In the genomic region with DNA sequence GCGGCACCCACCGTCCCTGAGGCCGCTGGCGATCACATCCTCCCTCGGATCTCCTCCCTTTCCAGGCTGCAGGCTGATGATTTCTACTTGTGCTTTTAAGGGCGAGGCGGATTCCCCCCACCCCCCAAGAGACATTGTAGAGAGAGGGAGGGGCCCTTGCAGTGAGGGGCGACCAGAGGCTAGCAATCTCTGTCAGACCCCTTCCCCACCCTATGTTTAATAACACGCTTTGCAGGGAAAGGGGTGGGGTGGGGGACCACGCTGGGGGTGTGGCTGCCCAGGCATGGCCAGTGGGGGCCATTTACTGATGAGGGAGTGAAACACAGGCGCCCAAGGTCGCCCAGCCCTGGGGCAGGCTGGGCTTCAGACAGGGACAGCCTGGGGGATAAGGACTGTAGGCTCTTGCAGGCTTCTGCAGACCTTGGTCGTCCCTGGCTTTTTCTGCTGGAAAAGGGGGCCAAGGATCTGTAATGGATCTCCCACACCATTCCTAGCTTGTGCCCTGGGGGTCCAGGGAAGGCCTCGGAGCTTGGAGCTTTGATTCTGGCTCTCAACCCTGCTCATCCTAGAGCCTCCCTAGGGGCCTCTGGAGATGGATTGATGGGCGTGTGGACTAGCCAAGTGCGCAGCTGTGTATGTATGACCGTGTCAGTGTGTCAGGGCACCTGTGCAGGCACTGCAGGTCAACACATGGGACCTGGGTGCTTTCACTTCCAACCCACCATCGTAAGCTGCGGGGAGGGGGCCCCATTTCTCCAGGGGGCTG, we compare ENCODE assay signal across 8 mouse cellular contexts. TPM values are rescaled to one million over a fixed set of nuclear protein-coding genes. Genes with fewer than 3 reads are reported as not detected.
DNase-seq lines count a peak whose midpoint lies in the region; ATAC-seq and TF ChIP-seq lines count a peak whose summit lies in the region.

No protein-coding gene starts in this region.

- no peak for TF ChIP-seq POLR2A in small intestine, adult 2 months (IDR thresholded peaks at IDR 0.05; ENCODE audit: low read depth, low read length)

- WGBS in limb, embryonic 11.5 days = 20% methylated on average over 19 of the region's 19 CpGs
- 36% methylated on average over 19 of the region's 19 CpGs for WGBS in small intestine, adult 2 months

- H3K4me2 ChIP-seq in limb, embryonic 11.5 days (ENCODE audit: low read depth, severe bottlenecking) = peak overlapping the region; percentile 80

- ATAC-seq in limb, embryonic 11.5 days (ENCODE audit: insufficient number of reproducible peaks, low FRiP score, low TSS enrichment, low read depth) = peak; percentile 3; the same call in 1 of the 2 replicates

- no peak overlapping the region for H3K27ac ChIP-seq in limb, embryonic 11.5 days (replicated peaks; ENCODE audit: low read depth, low read length)
- no peak overlapping the region for H3K27ac ChIP-seq in small intestine, adult 2 months (ENCODE audit: insufficient read depth, low read depth, low read length)

- DNase-seq in embryo, embryonic 10.5 days (ENCODE audit: low spot score) = peak; percentile 38
- DNase-seq in embryo, embryonic 10 days (ENCODE audit: low spot score) = no peak
- DNase-seq in ovary, adult 18-20 months (ENCODE audit: low spot score) = peak; percentile 62
- no peak for DNase-seq in ovary, postnatal 10 days (ENCODE audit: low spot score)
- DNase-seq in limb, embryonic 11.5 days (ENCODE audit: low spot score) = no peak
- DNase-seq in left cerebral cortex, adult 8-10 months (ENCODE audit: low spot score in 2 of 2) = no peak
- DNase-seq in layer of hippocampus, adult 9-10 months (ENCODE audit: low spot score) = no peak

- H3K27me3 ChIP-seq in limb, embryonic 11.5 days (ENCODE audit: control insufficient read depth, insufficient read depth, low read length) = peaks cover 9% of the 10 kb centered on the region
- peaks cover 23% of the 10 kb centered on the region for H3K27me3 ChIP-seq in small intestine, adult 2 months (ENCODE audit: control insufficient read depth, insufficient read depth, low read length)

- peak overlapping the region; percentile 78 for H3K9ac ChIP-seq in limb, embryonic 11.5 days (ENCODE audit: low read length)

- TF ChIP-seq CTCF in small intestine, adult 2 months (IDR thresholded peaks at IDR 0.05; ENCODE audit: extremely low read depth, insufficient read length, insufficient replicate concordance, low read depth, low read length) = no peak

- peaks cover 12% of the 10 kb centered on the region for H3K4me1 ChIP-seq in limb, embryonic 11.5 days (ENCODE audit: control insufficient read depth, insufficient read depth, low read length)
- H3K4me1 ChIP-seq in small intestine, adult 2 months (ENCODE audit: control insufficient read depth, insufficient read depth, insufficient read length, low read length) = peaks cover 6% of the 10 kb centered on the region; the same call in 1 of the 2 replicates

- H3K36me3 ChIP-seq in limb, embryonic 11.5 days (ENCODE audit: control insufficient read depth, insufficient read depth, low read length) = no peaks in the 10 kb centered on the region
- no peaks in the 10 kb centered on the region for H3K36me3 ChIP-seq in small intestine, adult 2 months (ENCODE audit: control insufficient read depth, insufficient read depth, low read length)

- no peaks in the 10 kb centered on the region for H3K9me3 ChIP-seq in limb, embryonic 11.5 days (ENCODE audit: control insufficient read depth, low read length)

- peak overlapping the region; percentile 82 for H3K4me3 ChIP-seq in limb, embryonic 11.5 days (ENCODE audit: low read depth, low read length)
- H3K4me3 ChIP-seq in small intestine, adult 2 months (ENCODE audit: low read depth, low read length) = peak overlapping the region; percentile 69

RNA-seq across cellular contexts. Expression of a gene that starts 1.0 kb away (rescaled TPM):
- 2.3 and 2.5 TPM in 2 replicates for polyA plus RNA-seq in limb, embryonic 11.5 days (2014; fragmentation: Nextera tagmentation; extraction: Ambion mirVana)
- polyA plus RNA-seq in small intestine, adult 2 months (2012; rRNA removed) = 0.50 and 0.77 TPM in 2 replicates
- 100 to 1,000 TPM; 119 to 135 (median 127) TPM for total RNA-seq in left cerebral cortex, adult 8-10 months (2022)

RNA-seq across cellular contexts. Expression of a gene that starts 10.6 kb away (rescaled TPM):
- 30.3 and 36.2 TPM in 2 replicates for polyA plus RNA-seq in limb, embryonic 11.5 days (2014; fragmentation: Nextera tagmentation; extraction: Ambion mirVana)
- 16.9 and 33.7 TPM in 2 replicates for polyA plus RNA-seq in small intestine, adult 2 months (2012; rRNA removed)
- 10 to 100 TPM; 29.2 to 39.0 (median 35.4) TPM for total RNA-seq in left cerebral cortex, adult 8-10 months (2022)

RNA-seq across cellular contexts. Expression of a gene that starts 15.8 kb away (rescaled TPM):
- polyA plus RNA-seq in limb, embryonic 11.5 days (2014; fragmentation: Nextera tagmentation; extraction: Ambion mirVana) = 0.21 and 0.51 TPM in 2 replicates
- 0.77 and 2.3 TPM in 2 replicates for polyA plus RNA-seq in small intestine, adult 2 months (2012; rRNA removed)
- 1 to 10 TPM; 1.6 to 2.4 (median 1.8) TPM for total RNA-seq in left cerebral cortex, adult 8-10 months (2022)

RNA-seq across cellular contexts. Expression of a gene that starts 19.3 kb away (rescaled TPM):
- polyA plus RNA-seq in limb, embryonic 11.5 days (2014; fragmentation: Nextera tagmentation; extraction: Ambion mirVana) = 64.1 and 67.3 TPM in 2 replicates
- polyA plus RNA-seq in small intestine, adult 2 months (2012; rRNA removed) = 130 and 178 TPM in 2 replicates
- total RNA-seq in left cerebral cortex, adult 8-10 months (2022) = 10 to 100 TPM; 59.0 to 68.7 (median 63.8) TPM

RNA-seq across cellular contexts. Expression of a gene that starts 19.3 kb away (rescaled TPM):
- polyA plus RNA-seq in limb, embryonic 11.5 days (2014; fragmentation: Nextera tagmentation; extraction: Ambion mirVana) = 23.9 and 26.3 TPM in 2 replicates
- 52.9 and 74.5 TPM in 2 replicates for polyA plus RNA-seq in small intestine, adult 2 months (2012; rRNA removed)
- 10 to 100 TPM; 32.3 to 36.2 (median 34.5) TPM for total RNA-seq in left cerebral cortex, adult 8-10 months (2022)

Comparison
In these comparisons a context has a peak if more than half of its experiments do, and no peak if none do; other contexts are left out.
1. DNase-seq: peak in embryo, embryonic 10.5 days (single experiment) and ovary, adult 18-20 months (single experiment); none in embryo, embryonic 10 days (single experiment), ovary, postnatal 10 days (single experiment), limb, embryonic 11.5 days (single experiment), left cerebral cortex, adult 8-10 months (0 of 2) and layer of hippocampus, adult 9-10 months (single experiment).